Mouse (Mus musculus) limb, embryonic 12.5 days (tissue): Measurements from ENCODE around the gene Neb. TPM values are rescaled to one million over a fixed set of nuclear protein-coding genes. Genes with fewer than 3 reads are reported as not detected.

Experiments
- ATAC-seq: fragments of 200-750 bp; cut with Nextera tagmentation; 2 replicates; pipeline ENCODE4 v1.8.0; 2017; ENCODE audit warnings: low read depth, moderate TSS enrichment; ENCODE audit not compliant: insufficient number of reproducible peaks, insufficient read depth, low FRiP score, low TSS enrichment
- H3K27ac ChIP-seq: fragments of 300-500 bp; sonication (generic); 2 replicates; pipeline ENCODE4 v1.5.1; 2016; ENCODE audit warnings: mild to moderate bottlenecking, moderate library complexity
- H3K27me3 ChIP-seq: fragments of 300-500 bp; sonication (generic); 2 replicates; pipeline ENCODE4 v1.6.1; 2016; ENCODE audit warnings: mild to moderate bottlenecking, moderate library complexity
- H3K36me3 ChIP-seq: fragments of 300-500 bp; sonication (generic); 2 replicates; pipeline ENCODE4 v1.6.1; 2016; ENCODE audit warnings: mild to moderate bottlenecking, moderate library complexity
- H3K4me1 ChIP-seq: fragments of 300-500 bp; sonication (generic); replicated peaks from 2 replicates; pipeline ENCODE4 v1.6.1; 2016
- H3K4me2 ChIP-seq: fragments of 300-500 bp; sonication (generic); 2 replicates; pipeline ENCODE4 v1.6.1; 2016; ENCODE audit warnings: mild to moderate bottlenecking, moderate library complexity
- H3K4me3 ChIP-seq: fragments of 300-500 bp; sonication (generic); replicated peaks from 2 replicates; pipeline ENCODE4 v1.5.1; 2016; ENCODE audit warnings: mild to moderate bottlenecking
- H3K9ac ChIP-seq: fragments of 300-500 bp; sonication (generic); replicated peaks from 2 replicates; pipeline ENCODE4 v1.6.1; 2016; ENCODE audit warnings: mild to moderate bottlenecking, moderate library complexity
- H3K9me3 ChIP-seq: fragments of 300-500 bp; sonication (generic); 2 replicates; pipeline ENCODE4 v1.6.1; 2016; ENCODE audit warnings: mild to moderate bottlenecking, moderate library complexity
- WGBS: fragments of 180-500 bp; shearing (Covaris S2); methylation state at CpG from one replicate; pipeline ENCODE4 v1.1.7; 2016; 5-methylcytosine and 5-hydroxymethylcytosine counted together
- polyA plus RNA-seq: library from polyadenylated mRNA; unstranded; fragments of >200 nt; fragmentation: Nextera tagmentation; extraction: Ambion mirVana; gene quantifications from 2 replicates; pipeline ENCODE4 v1.2.1, GENCODE M21; 2016

The Neb gene
- polyA plus RNA-seq, 1 experiment from 2014 or later = 43.4 TPM

DNA sequence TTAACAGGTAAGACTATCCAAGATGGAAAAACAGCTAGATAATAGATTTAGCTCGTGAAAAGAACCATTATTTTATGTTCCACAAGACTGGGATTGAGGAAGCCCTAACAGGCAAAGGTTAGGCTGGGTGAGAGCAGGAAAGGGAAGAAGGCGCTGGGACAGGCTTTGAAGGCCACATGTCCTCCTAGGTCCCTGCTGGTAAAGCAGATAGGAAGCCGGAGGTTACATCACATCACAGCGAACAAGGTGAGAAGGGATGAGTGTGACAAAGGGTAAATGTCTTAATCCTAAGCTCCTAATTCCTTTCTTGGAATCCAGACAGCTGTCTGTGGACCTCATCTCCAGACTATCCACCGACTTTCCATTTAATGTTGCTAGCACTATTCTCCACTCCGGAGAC, 41.0 kb upstream of the Neb start:
- 84% methylated on average over 6 of the region's 6 CpGs for WGBS
- Histone ChIP-seq H3K36me3 (peaks cover 28% of the 10 kb centered on the region), H3K27me3 (no peaks in the 10 kb centered on the region), H3K4me1 (peaks cover 23% of the 10 kb centered on the region), H3K4me3 (no peak overlapping the region), H3K27ac (no peak overlapping the region), H3K9ac (no peak overlapping the region), H3K9me3 (peaks cover 12% of the 10 kb centered on the region; the same call in 1 of the 2 replicates), H3K4me2 (no peak overlapping the region)
- no peak for ATAC-seq

- ATAC-seq = no peak
- Histone ChIP-seq H3K4me2 (no peak overlapping the region), H3K9me3 (peaks cover 39% of the 10 kb centered on the region), H3K27me3 (no peaks in the 10 kb centered on the region), H3K27ac (no peak overlapping the region), H3K4me3 (no peak overlapping the region), H3K4me1 (no peaks in the 10 kb centered on the region), H3K36me3 (peaks cover 89% of the 10 kb centered on the region), H3K9ac (no peak overlapping the region)
- 94% methylated on average over 5 of the region's 5 CpGs for WGBS
Observed at GRCm38 (mm10) chr2:52412524-52413037, 34.3 kb upstream of the Neb start.

DNA sequence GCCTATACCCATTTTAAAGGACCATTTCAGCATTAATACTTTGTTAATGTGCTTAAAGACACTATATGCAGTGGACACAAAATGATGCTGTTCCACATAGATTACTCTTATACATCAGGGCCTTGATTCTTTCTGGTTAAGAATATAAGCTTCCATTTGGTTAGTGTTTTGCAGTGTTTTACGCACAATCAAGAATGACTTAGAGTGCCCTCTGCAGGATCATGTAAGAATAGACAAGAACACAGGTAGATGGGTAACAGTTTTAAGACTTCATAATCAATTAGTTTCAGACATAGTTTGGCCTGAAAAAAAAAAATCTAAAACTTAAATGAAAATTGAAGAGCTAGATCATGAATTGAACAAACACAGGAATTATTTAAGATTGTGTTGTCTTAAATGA, 28.2 kb upstream of the Neb start:
- WGBS = 96% methylated on average over 1 of the region's 1 CpGs
- ATAC-seq = no peak
- peaks cover 22% of the 10 kb centered on the region for H3K9me3 ChIP-seq
- no peaks in the 10 kb centered on the region for H3K27me3 ChIP-seq
- H3K36me3 ChIP-seq = peaks cover 80% of the 10 kb centered on the region
- H3K4me3 ChIP-seq = no peak overlapping the region
- no peak overlapping the region for H3K4me2 ChIP-seq
- no peak overlapping the region for H3K9ac ChIP-seq
- H3K27ac ChIP-seq = no peak overlapping the region
- no peaks in the 10 kb centered on the region for H3K4me1 ChIP-seq

- Histone ChIP-seq H3K27ac (no peak overlapping the region), H3K36me3 (peaks cover 69% of the 10 kb centered on the region), H3K27me3 (no peaks in the 10 kb centered on the region), H3K9ac (no peak overlapping the region), H3K9me3 (peaks cover 10% of the 10 kb centered on the region), H3K4me1 (no peaks in the 10 kb centered on the region), H3K4me2 (no peak overlapping the region), H3K4me3 (no peak overlapping the region)
- 91% methylated on average over 5 of the region's 5 CpGs for WGBS
- ATAC-seq = no peak
Observed at GRCm38 (mm10) chr2:52405238-52405637, 27.0 kb upstream of the Neb start.

- Histone ChIP-seq H3K27me3 (no peaks in the 10 kb centered on the region), H3K4me2 (no peak overlapping the region), H3K4me1 (no peaks in the 10 kb centered on the region), H3K27ac (no peak overlapping the region), H3K36me3 (peaks cover 6% of the 10 kb centered on the region), H3K9ac (no peak overlapping the region), H3K9me3 (no peaks in the 10 kb centered on the region), H3K4me3 (no peak overlapping the region)
- 86% methylated on average over 5 of the region's 5 CpGs for WGBS
- no peak for ATAC-seq
Observed at GRCm38 (mm10) chr2:52394529-52394928, 16.3 kb upstream of the Neb start.

DNA sequence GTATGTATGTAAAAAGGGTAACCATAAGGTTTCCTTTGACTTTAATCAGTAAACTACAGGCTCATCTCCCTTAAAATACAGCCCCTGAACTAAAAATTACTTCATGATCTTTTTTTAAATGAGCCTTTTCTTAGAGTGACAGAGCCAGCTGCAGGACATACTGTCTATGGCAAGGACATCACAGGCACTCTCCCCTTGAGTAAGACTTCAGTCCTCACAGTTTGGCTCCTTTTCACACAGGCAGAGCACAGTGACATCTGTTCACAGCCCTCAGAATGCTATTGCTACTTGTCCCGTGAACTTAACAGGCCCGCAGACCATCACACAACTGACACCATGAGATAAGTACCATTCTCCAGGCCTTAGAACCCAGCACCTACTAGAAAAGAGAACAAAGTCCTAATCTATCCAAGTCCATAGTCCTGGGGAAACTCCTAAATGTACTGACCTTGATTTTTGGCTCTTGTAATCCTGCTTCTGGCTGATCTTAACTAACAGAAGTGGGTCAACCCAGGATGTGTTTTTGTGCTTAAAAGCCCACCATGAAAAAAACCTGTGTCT, 12.2 kb upstream of the Neb start:
- Histone ChIP-seq H3K27ac (no peak overlapping the region), H3K36me3 (no peaks in the 10 kb centered on the region), H3K9ac (no peak overlapping the region), H3K9me3 (no peaks in the 10 kb centered on the region), H3K4me2 (no peak overlapping the region), H3K27me3 (no peaks in the 10 kb centered on the region), H3K4me3 (no peak overlapping the region), H3K4me1 (no peaks in the 10 kb centered on the region)
- WGBS = 63% methylated on average over 2 of the region's 2 CpGs
- no peak for ATAC-seq

DNA sequence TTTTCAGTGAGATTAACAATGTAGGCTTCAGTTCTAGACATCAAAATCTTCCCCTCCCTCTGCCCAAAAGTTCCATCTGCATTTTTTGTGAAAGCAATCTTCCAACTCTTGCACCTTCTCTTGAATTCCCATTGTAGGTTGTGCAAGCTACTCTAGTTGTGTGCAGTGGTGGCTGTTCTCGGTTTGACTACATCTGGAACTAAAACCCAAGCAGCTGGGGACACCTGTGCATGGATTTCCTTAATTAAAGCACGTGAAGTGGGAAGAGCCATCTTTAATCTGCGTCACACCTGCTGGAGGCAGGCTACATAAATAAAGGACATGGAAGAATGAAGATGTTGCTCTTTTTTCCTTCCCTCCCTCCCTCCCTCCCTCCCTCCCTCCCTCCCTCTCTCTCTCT, 11.7 kb upstream of the Neb start:
- Histone ChIP-seq H3K9ac (no peak overlapping the region), H3K9me3 (no peaks in the 10 kb centered on the region), H3K36me3 (no peaks in the 10 kb centered on the region), H3K4me3 (no peak overlapping the region), H3K4me2 (no peak overlapping the region), H3K4me1 (no peaks in the 10 kb centered on the region), H3K27me3 (no peaks in the 10 kb centered on the region), H3K27ac (no peak overlapping the region)
- ATAC-seq = no peak
- WGBS = 64% methylated on average over 3 of the region's 3 CpGs

- Histone ChIP-seq H3K27me3 (no peaks in the 10 kb centered on the region), H3K36me3 (no peaks in the 10 kb centered on the region), H3K9me3 (no peaks in the 10 kb centered on the region), H3K9ac (no peak overlapping the region), H3K4me1 (no peaks in the 10 kb centered on the region), H3K4me3 (no peak overlapping the region), H3K4me2 (no peak overlapping the region), H3K27ac (no peak overlapping the region)
- WGBS = 73% methylated on average over 6 of the region's 6 CpGs
- ATAC-seq = no peak
Observed at GRCm38 (mm10) chr2:52386451-52386850, 8.2 kb upstream of the Neb start.

- no peak overlapping the region for H3K27ac ChIP-seq
- WGBS = 45% methylated on average over 7 of the region's 7 CpGs
- H3K4me3 ChIP-seq = no peak overlapping the region
- no peaks in the 10 kb centered on the region for H3K4me1 ChIP-seq
- H3K9me3 ChIP-seq = no peaks in the 10 kb centered on the region
- no peak for ATAC-seq
- H3K27me3 ChIP-seq = no peaks in the 10 kb centered on the region
- no peak overlapping the region for H3K9ac ChIP-seq
- H3K4me2 ChIP-seq = no peak overlapping the region
- H3K36me3 ChIP-seq = no peaks in the 10 kb centered on the region
Observed at GRCm38 (mm10) chr2:52386037-52386436, 7.8 kb upstream of the Neb start.

GRCm38 (mm10) chr2:52378848-52379261, 581 bp upstream of the Neb start:
- ATAC-seq = no peak

GRCm38 (mm10) chr2:52377706-52378447, 397 bp downstream of the Neb start:
- no peak overlapping the region for H3K4me3 ChIP-seq
- WGBS = 52% methylated on average over 13 of the region's 13 CpGs
- H3K36me3 ChIP-seq = no peaks in the 10 kb centered on the region
- no peaks in the 10 kb centered on the region for H3K4me1 ChIP-seq
- no peaks in the 10 kb centered on the region for H3K9me3 ChIP-seq
- no peak overlapping the region for H3K27ac ChIP-seq
- no peak overlapping the region for H3K4me2 ChIP-seq
- H3K9ac ChIP-seq = no peak overlapping the region
- H3K27me3 ChIP-seq = no peaks in the 10 kb centered on the region
- ATAC-seq = no peak

More at GRCm38 (mm10) chr2:52378848-52379261, 581 bp upstream of the Neb start:
- Histone ChIP-seq H3K4me3 (no peak overlapping the region), H3K27me3 (no peaks in the 10 kb centered on the region), H3K9ac (no peak overlapping the region), H3K36me3 (no peaks in the 10 kb centered on the region), H3K4me1 (no peaks in the 10 kb centered on the region), H3K27ac (no peak overlapping the region), H3K4me2 (no peak overlapping the region), H3K9me3 (no peaks in the 10 kb centered on the region)
- 74% methylated on average over 10 of the region's 10 CpGs for WGBS

GRCm38 (mm10) chr2:52374706-52375105, 3.6 kb downstream of the Neb start:
- WGBS = 89% methylated on average over 6 of the region's 6 CpGs

More at GRCm38 (mm10) chr2:52374706-52375105, 3.6 kb downstream of the Neb start:
- Histone ChIP-seq H3K9ac (no peak overlapping the region), H3K4me1 (no peaks in the 10 kb centered on the region), H3K27me3 (no peaks in the 10 kb centered on the region), H3K27ac (no peak overlapping the region), H3K36me3 (no peaks in the 10 kb centered on the region), H3K4me2 (no peak overlapping the region), H3K9me3 (no peaks in the 10 kb centered on the region), H3K4me3 (no peak overlapping the region)
- no peak for ATAC-seq
